Mouse (Mus musculus) E14TG2a.4 (cell line): ENCODE measurements around the gene Tmod1.

ENCODE experiments used
- CTCF ChIP-seq: conservative IDR thresholded peaks from 2 replicates; pipeline ENCODE4 v1.5.1; 2014; ENCODE audit warnings: low read length
- POU5F1 ChIP-seq: IDR thresholded peaks from 2 replicates; pipeline ENCODE4 v1.6.1; 2014; ENCODE audit warnings: low read length, borderline replicate concordance

DNA sequence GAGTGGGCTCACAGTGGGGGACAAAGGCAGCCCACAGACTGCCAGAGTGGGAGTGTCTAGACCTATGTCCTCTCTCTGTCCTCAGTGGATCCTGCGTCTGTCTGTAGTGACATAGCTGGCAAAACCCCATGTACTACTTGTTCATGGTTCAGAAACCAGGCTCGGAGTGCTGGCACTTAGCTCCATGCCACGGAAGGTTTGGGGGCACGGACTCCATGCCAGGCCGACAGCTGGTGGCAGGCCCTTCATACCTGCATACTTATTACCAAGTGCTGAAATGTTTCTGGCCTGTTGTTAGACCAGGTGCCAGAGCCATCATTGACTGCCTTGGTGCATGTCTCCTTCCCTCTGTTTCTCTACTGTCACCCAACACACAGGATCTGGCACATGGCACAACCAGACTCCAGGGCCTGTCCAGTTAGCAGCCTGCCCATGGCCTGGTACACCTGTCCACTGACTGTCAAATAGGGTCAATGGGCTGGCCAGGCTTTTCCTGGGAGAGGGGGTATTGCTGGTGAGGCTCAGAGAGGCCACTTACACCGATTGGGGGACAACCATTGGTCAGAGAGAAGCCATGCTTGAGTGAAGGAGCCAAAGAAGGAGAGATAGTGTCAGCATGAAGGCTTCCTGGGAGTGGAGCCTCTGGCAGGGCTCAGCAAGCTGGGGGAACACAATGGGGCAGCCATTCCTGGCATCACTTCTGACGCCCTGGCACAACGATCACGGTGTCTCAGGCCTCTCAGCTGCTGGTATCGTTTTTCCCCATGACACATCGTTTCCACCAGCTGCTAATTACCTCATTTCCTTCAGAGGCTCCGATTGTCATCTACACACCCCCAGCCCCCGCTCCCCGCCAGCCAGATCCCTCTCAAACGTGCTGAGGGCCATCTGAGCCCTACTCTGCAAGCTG, 56.4 kb downstream of the Tmod1 start:
- TF ChIP-seq CTCF (no peak), POU5F1 (no peak)
